Mouse (Mus musculus) stomach, embryonic 16.5 days (tissue): ENCODE data around the gene Osbpl3. TPM values are rescaled to one million over a fixed set of nuclear protein-coding genes. Genes with fewer than 3 reads are reported as not detected.

Source experiments
- ATAC-seq: fragments of 200-750 bp; cut with Nextera tagmentation; 2 replicates; pipeline ENCODE4 v1.8.0; 2017; ENCODE audit warnings: moderate number of reproducible peaks, moderate TSS enrichment; ENCODE audit not compliant: insufficient read depth, low FRiP score
- H3K27ac ChIP-seq: fragments of 300-500 bp; sonication (generic); 2 replicates; pipeline ENCODE4 v1.5.1; 2014; ENCODE audit warnings: low read length
- H3K27me3 ChIP-seq: fragments of 300-500 bp; sonication (generic); 2 replicates; pipeline ENCODE4 v1.6.1; 2014; ENCODE audit warnings: low read length, control low read depth, mixed read lengths; ENCODE audit not compliant: control insufficient read depth, insufficient read depth
- H3K36me3 ChIP-seq: fragments of 300-500 bp; sonication (generic); 2 replicates; pipeline ENCODE4 v1.6.1; 2014; ENCODE audit warnings: low read length; ENCODE audit not compliant: control insufficient read depth, insufficient read depth
- H3K4me1 ChIP-seq: fragments of 300-500 bp; sonication (generic); 2 replicates; pipeline ENCODE4 v1.6.1; 2014; ENCODE audit warnings: low read length, control low read depth, mixed read lengths; ENCODE audit not compliant: control insufficient read depth, insufficient read depth
- H3K4me2 ChIP-seq: fragments of 300-500 bp; sonication (generic); 2 replicates; pipeline ENCODE4 v1.6.1; 2014; ENCODE audit warnings: low read depth, low read length, mixed read lengths
- H3K4me3 ChIP-seq: fragments of 300-500 bp; sonication (generic); replicated peaks from 2 replicates; pipeline ENCODE4 v1.5.1; 2014; ENCODE audit warnings: mild to moderate bottlenecking, low read length
- H3K9ac ChIP-seq: fragments of 300-500 bp; sonication (generic); 2 replicates; pipeline ENCODE4 v1.6.1; 2014; ENCODE audit warnings: low read length
- H3K9me3 ChIP-seq: fragments of 300-500 bp; sonication (generic); replicated peaks from 2 replicates; pipeline ENCODE4 v1.6.1; 2016; ENCODE audit warnings: low read length, control low read depth; ENCODE audit not compliant: control insufficient read depth
- WGBS: fragments of 180-500 bp; shearing (Covaris S2); extraction: QIAGEN DNeasy Blood & Tissue Kit; methylation state at CpG from one replicate; pipeline ENCODE4 v1.1.7; 2014; 5-methylcytosine and 5-hydroxymethylcytosine counted together
- polyA plus RNA-seq: library from polyadenylated mRNA; unstranded; fragments of >200 nt; fragmentation: Nextera tagmentation; extraction: Ambion mirVana; gene quantifications from 2 replicates; pipeline ENCODE4 v1.2.1, GENCODE M21; 2015

Gene Osbpl3
- polyA plus RNA-seq, 1 experiment from 2014 or later = 15.5 TPM

GRCm38 (mm10) chr6:50348619-50349018 is 107.4 kb downstream of the Osbpl3 start:
- no peaks in the 10 kb centered on the region for H3K4me1 ChIP-seq
- no peak overlapping the region for H3K4me2 ChIP-seq
- H3K27me3 ChIP-seq = no peaks in the 10 kb centered on the region
- no peak for ATAC-seq
- no peak overlapping the region for H3K27ac ChIP-seq
- H3K36me3 ChIP-seq = 0 out of 2 replicates have a peak, but pooled peaks cover 3% of the 10 kb centered on the region
- 76% methylated on average over 1 of the region's 1 CpGs for WGBS
- no peaks in the 10 kb centered on the region; the same call in 1 of the 2 replicates for H3K9me3 ChIP-seq
- H3K9ac ChIP-seq = no peak overlapping the region
- H3K4me3 ChIP-seq = no peak overlapping the region

DNA sequence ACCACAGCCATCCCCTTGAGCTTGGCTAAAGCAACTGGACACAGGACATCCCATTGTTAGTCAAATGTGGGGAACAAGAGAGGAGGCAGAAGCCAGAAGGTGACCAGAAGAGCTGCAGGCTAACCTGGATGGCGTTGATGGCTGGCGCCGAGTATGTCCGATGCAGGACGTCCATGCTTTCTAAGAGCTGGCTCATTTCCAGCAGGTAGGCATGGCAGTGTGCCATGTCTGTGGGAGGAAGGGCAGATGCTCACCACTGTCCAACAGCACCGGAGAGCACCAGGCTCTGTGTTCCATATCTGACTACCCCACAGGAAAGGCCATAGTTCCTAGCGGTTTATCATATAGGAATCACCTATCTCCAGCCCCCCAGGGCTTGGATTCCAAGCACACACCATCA is 109.8 kb downstream of the Osbpl3 start:
- 91% methylated on average over 7 of the region's 7 CpGs for WGBS
- no peak for ATAC-seq
- Histone ChIP-seq H3K36me3 (0 out of 2 replicates have a peak, but pooled peaks cover 3% of the 10 kb centered on the region), H3K4me2 (no peak overlapping the region), H3K27me3 (no peaks in the 10 kb centered on the region), H3K9me3 (no peaks in the 10 kb centered on the region; the same call in 1 of the 2 replicates), H3K27ac (no peak overlapping the region), H3K9ac (no peak overlapping the region), H3K4me3 (no peak overlapping the region), H3K4me1 (no peaks in the 10 kb centered on the region)

DNA sequence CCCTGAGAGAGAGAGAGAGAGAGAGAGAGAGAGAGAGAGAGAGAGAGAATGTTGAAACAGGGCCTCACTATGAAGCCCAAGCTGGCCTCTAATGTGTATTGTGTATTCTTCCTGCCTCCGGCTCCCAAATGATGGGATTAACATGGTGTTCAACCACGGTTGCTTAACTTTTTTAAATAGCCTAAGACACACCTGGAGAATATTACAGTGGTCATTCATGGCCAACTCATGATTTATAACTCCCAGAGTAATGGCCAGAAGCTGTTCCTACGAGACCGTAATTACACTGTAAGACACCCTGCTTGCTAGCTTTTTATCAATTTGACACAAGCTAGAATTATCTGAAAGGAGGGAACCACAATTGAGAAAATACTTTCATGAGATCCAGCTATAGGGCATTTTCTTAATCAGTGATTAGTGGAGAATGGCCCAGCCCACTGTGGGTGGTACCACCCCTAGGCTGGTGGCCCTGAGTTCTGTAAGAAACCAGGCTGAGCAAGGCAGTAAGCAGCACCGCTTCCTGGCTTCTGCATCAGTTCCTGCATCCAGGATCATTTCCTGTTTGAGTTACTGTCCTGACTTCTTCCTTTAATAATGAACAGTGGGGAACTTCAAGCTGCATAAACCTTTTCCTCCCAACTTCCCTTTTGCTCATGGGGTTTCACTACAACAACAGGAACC is 115.6 kb downstream of the Osbpl3 start:
- Histone ChIP-seq H3K27ac (no peak overlapping the region), H3K9ac (no peak overlapping the region), H3K9me3 (no peaks in the 10 kb centered on the region), H3K36me3 (no peaks in the 10 kb centered on the region), H3K4me3 (no peak overlapping the region), H3K4me2 (no peak overlapping the region), H3K4me1 (no peaks in the 10 kb centered on the region; the same call in 1 of the 2 replicates), H3K27me3 (no peaks in the 10 kb centered on the region)
- ATAC-seq = no peak
- 62% methylated on average over 5 of the region's 5 CpGs for WGBS

GRCm38 (mm10) chr6:50337431-50337830 is 118.6 kb downstream of the Osbpl3 start:
- no peaks in the 10 kb centered on the region for H3K27me3 ChIP-seq
- H3K36me3 ChIP-seq = no peaks in the 10 kb centered on the region
- no peaks in the 10 kb centered on the region for H3K9me3 ChIP-seq
- no peak for ATAC-seq
- no peak overlapping the region for H3K27ac ChIP-seq
- 69% methylated on average over 6 of the region's 6 CpGs for WGBS
- no peaks in the 10 kb centered on the region; the same call in 1 of the 2 replicates for H3K4me1 ChIP-seq
- H3K4me2 ChIP-seq = no peak overlapping the region
- H3K9ac ChIP-seq = no peak overlapping the region
- H3K4me3 ChIP-seq = no peak overlapping the region

- no peak for ATAC-seq
- WGBS = 84% methylated on average over 2 of the region's 2 CpGs
- H3K27ac ChIP-seq = no peak overlapping the region
Measured at GRCm38 (mm10) chr6:50336376-50336775, 119.6 kb downstream of the Osbpl3 start.

GRCm38 (mm10) chr6:50334846-50335821 is 120.9 kb downstream of the Osbpl3 start:
- Histone ChIP-seq H3K9me3 (no peaks in the 10 kb centered on the region), H3K9ac (no peak overlapping the region), H3K27me3 (no peaks in the 10 kb centered on the region), H3K4me1 (no peaks in the 10 kb centered on the region; the same call in 1 of the 2 replicates), H3K4me2 (no peak overlapping the region), H3K4me3 (no peak overlapping the region), H3K27ac (no peak overlapping the region), H3K36me3 (no peaks in the 10 kb centered on the region)
- WGBS = 85% methylated on average over 15 of the region's 15 CpGs
- ATAC-seq = no peak

More at GRCm38 (mm10) chr6:50336376-50336775, 119.6 kb downstream of the Osbpl3 start:
- no peaks in the 10 kb centered on the region for H3K27me3 ChIP-seq
- H3K4me2 ChIP-seq = no peak overlapping the region
- no peak overlapping the region for H3K9ac ChIP-seq
- H3K4me3 ChIP-seq = no peak overlapping the region
- no peaks in the 10 kb centered on the region for H3K36me3 ChIP-seq
- H3K4me1 ChIP-seq = no peaks in the 10 kb centered on the region; the same call in 1 of the 2 replicates
- no peaks in the 10 kb centered on the region for H3K9me3 ChIP-seq

DNA sequence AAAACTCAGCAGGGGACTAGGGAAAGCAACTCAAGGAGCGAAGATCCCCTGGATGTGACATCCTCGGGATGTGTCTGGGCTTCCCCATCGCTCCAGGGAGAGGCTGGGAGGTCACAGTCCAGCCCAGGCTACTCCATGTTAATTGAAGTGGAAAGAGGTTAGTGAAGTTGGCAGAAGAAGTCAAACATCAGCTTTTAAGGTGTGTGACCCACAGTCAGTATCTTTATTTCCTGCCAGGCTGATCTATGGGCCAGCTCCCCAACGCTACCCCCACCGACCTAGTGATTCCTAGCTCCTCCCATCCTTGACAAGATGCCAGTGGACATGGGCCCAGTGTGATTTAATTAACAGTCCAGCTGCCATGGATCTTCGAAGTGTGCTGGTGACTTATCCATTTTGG is 122.7 kb downstream of the Osbpl3 start:
- Histone ChIP-seq H3K27ac (no peak overlapping the region), H3K4me1 (peaks cover 10% of the 10 kb centered on the region)

GRCm38 (mm10) chr6:50331477-50331876 is 124.5 kb downstream of the Osbpl3 start:
- no peak for ATAC-seq
- Histone ChIP-seq H3K9me3 (no peaks in the 10 kb centered on the region), H3K4me1 (peaks cover 11% of the 10 kb centered on the region), H3K4me3 (no peak overlapping the region), H3K27ac (no peak overlapping the region), H3K4me2 (no peak overlapping the region), H3K36me3 (no peaks in the 10 kb centered on the region), H3K9ac (no peak overlapping the region), H3K27me3 (no peaks in the 10 kb centered on the region)
- 88% methylated on average over 2 of the region's 2 CpGs for WGBS

More for the DNA sequence above, 122.7 kb downstream of the Osbpl3 start:
- 61% methylated on average over 6 of the region's 6 CpGs for WGBS
- ATAC-seq = no peak
- Histone ChIP-seq H3K36me3 (no peaks in the 10 kb centered on the region), H3K27me3 (no peaks in the 10 kb centered on the region), H3K9me3 (no peaks in the 10 kb centered on the region), H3K4me2 (no peak overlapping the region), H3K9ac (no peak overlapping the region), H3K4me3 (no peak overlapping the region)

DNA sequence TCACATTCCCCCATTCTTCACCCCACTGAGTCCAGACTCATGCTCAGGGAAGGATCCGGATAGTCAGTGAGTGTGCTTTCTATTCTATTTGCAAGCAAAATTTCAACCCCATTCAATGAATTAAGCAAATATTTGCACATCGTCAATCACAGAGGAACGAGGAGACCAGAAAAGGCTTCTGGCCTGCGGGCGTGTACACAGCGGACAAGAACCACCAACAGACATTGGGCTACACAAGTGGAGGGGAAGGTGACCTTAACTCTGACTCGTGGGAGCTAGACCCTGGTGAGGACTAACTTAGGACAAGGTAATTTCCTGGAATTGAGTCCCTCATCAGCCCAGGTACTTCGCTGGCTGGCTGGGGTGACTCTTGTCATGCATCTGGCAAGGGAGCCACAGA is 126.6 kb downstream of the Osbpl3 start:
- peaks cover 11% of the 10 kb centered on the region for H3K4me1 ChIP-seq
- H3K4me3 ChIP-seq = no peak overlapping the region
- no peaks in the 10 kb centered on the region for H3K9me3 ChIP-seq
- WGBS = 49% methylated on average over 8 of the region's 8 CpGs
- no peak overlapping the region; the same call in 1 of the 2 replicates for H3K9ac ChIP-seq
- 0 out of 2 replicates have a peak, but pooled peaks cover 2% of the 10 kb centered on the region for H3K36me3 ChIP-seq
- peak overlapping the region; percentile 47 for H3K27ac ChIP-seq
- H3K27me3 ChIP-seq = no peaks in the 10 kb centered on the region
- H3K4me2 ChIP-seq = peak overlapping the region; percentile 19; the same call in 1 of the 2 replicates
- ATAC-seq = peak; percentile 51; the same call in 1 of the 2 replicates
